Mouse (Mus musculus) heart, adult 2 months (tissue): ENCODE results near the gene Ankrd53. TPM values are rescaled to one million over a fixed set of nuclear protein-coding genes. Genes with fewer than 3 reads are reported as not detected.
A peak's percentile ranks its signal among the peaks of the same experiment; 100 is the strongest.
"Not testable (repeated sequence)": the region's sequence is repeated elsewhere in the genome, so short reads cannot be mapped to it uniquely, and the experiment has no call there.

Source experiments
- DNase-seq, 2 experiments: peaks; one replicate each; pipeline ENCODE4 v3.0.0; 2021
- H3K27ac ChIP-seq: fragments of 200-600 bp; 2 replicates; pipeline ENCODE4 v1.8.1; 2022
- H3K27me3 ChIP-seq: fragments of 200-500 bp; 2 replicates; pipeline ENCODE4 v1.6.1; 2012; ENCODE audit warnings: mild to moderate bottlenecking, low read length, inconsistent platforms, mixed read lengths; ENCODE audit not compliant: control insufficient read depth, insufficient read depth
- H3K36me3 ChIP-seq: fragments of 200-500 bp; 2 replicates; pipeline ENCODE4 v1.6.1; 2012; ENCODE audit warnings: low read length, inconsistent platforms; ENCODE audit not compliant: control insufficient read depth, insufficient read depth
- H3K4me1 ChIP-seq: fragments of 200-500 bp; 2 replicates; pipeline ENCODE4 v1.6.1; 2011; ENCODE audit warnings: low read length; ENCODE audit not compliant: control insufficient read depth, insufficient read depth
- H3K4me3 ChIP-seq: fragments of 200-600 bp; 2 replicates; pipeline ENCODE4 v1.8.1; 2022
- H3K79me2 ChIP-seq: fragments of 200-500 bp; replicated peaks from 2 replicates; pipeline ENCODE4 v1.6.1; 2012; ENCODE audit warnings: mild to moderate bottlenecking, inconsistent platforms, low read length, moderate library complexity, mixed read lengths; ENCODE audit not compliant: control insufficient read depth, insufficient read depth
- H3K9ac ChIP-seq: fragments of 200-500 bp; 2 replicates; pipeline ENCODE4 v1.6.1; 2012; ENCODE audit warnings: low read depth, mild to moderate bottlenecking, control low read depth, inconsistent platforms, low read length, mixed read lengths
- CTCF ChIP-seq: fragments of 200-600 bp; IDR thresholded peaks from 2 replicates; pipeline ENCODE4 v1.8.1; 2022; ENCODE audit warnings: antibody characterized with exemption, mild to moderate bottlenecking, moderate library complexity
- EP300 ChIP-seq: fragments of 200-500 bp; IDR thresholded peaks from 2 replicates; pipeline ENCODE4 v1.6.1; 2011; ENCODE audit warnings: low read depth, low read length, control low read depth; ENCODE audit not compliant: insufficient read depth
- POLR2A ChIP-seq: fragments of 200-500 bp; IDR thresholded peaks from 2 replicates; pipeline ENCODE4 v1.6.1; 2011; ENCODE audit warnings: mild to moderate bottlenecking, low read depth, low read length, control low read depth; ENCODE audit not compliant: insufficient read depth
- WGBS: fragments of 180-500 bp; shearing (Covaris S2); methylation state at CpG from one replicate; pipeline ENCODE4 v1.1.7; 2018; 5-methylcytosine and 5-hydroxymethylcytosine counted together
- intact Hi-C: fragments of 180-260 bp; cut with DNase I; formaldehyde crosslinking; loops from one replicate; pipeline ENCODE4 v1.15.1; 2025
- polyA plus RNA-seq: library from polyadenylated mRNA; depleted of rRNA; stranded (reverse); fragments of >200 nt; gene quantifications from 2 replicates; pipeline ENCODE4 v1.2.3, GENCODE M21; 2012
- total RNA-seq, 2 experiments: library from RNA; stranded (reverse); gene quantifications; 2 replicates each; pipeline ENCODE4 v1.2.3; 2021

Gene Ankrd53
- total and polyA plus RNA-seq, 3 experiments: 0.12 TPM; not detected in 2

GRCm38 (mm10) chr6:83788554-83788953, 26.1 kb downstream of the Ankrd53 start:
- H3K9ac ChIP-seq: no peak overlapping the region
- H3K4me1 ChIP-seq: no peaks in the 10 kb centered on the region
- no peak for TF ChIP-seq EP300
- TF ChIP-seq POLR2A: no peak
- TF ChIP-seq CTCF: no peak
- no peaks in the 10 kb centered on the region for H3K36me3 ChIP-seq
- no peaks in the 10 kb centered on the region for H3K27me3 ChIP-seq
- no peak overlapping the region for H3K27ac ChIP-seq
- no peak overlapping the region for H3K4me3 ChIP-seq
- no peak for DNase-seq
- WGBS: 91% methylated on average over 7 of the region's 7 CpGs
- H3K79me2 ChIP-seq: no peaks in the 10 kb centered on the region
- intact Hi-C loops: no loop called here

- intact Hi-C loops, H3K27me3 ChIP-seq, H3K4me1 ChIP-seq, H3K36me3 ChIP-seq, H3K79me2 ChIP-seq, DNase-seq, H3K9ac ChIP-seq, H3K4me3 ChIP-seq, H3K27ac ChIP-seq: not testable (repeated sequence)
- WGBS: 75% methylated on average over 5 of the region's 5 CpGs
Observed at GRCm38 (mm10) chr6:83790533-83790932, 28.1 kb downstream of the Ankrd53 start.

GRCm38 (mm10) chr6:83791251-83791890, 28.9 kb downstream of the Ankrd53 start:
- Histone ChIP-seq H3K27ac (no peak overlapping the region), H3K4me1 (no peaks in the 10 kb centered on the region; the same call in 1 of the 2 replicates), H3K4me3 (no peak overlapping the region), H3K79me2 (no peaks in the 10 kb centered on the region), H3K36me3 (no peaks in the 10 kb centered on the region), H3K27me3 (no peaks in the 10 kb centered on the region), H3K9ac (no peak overlapping the region)
- WGBS: 36% methylated on average over 4 of the region's 4 CpGs
- intact Hi-C loops: no loop called here
- DNase-seq: no peak
- TF ChIP-seq CTCF (no peak), POLR2A (no peak), EP300 (no peak)

- H3K27ac ChIP-seq: peak within 1 kb of the TSS; percentile 98
- TF ChIP-seq POLR2A (peak; percentile 86), EP300 (no peak)
- H3K4me1 ChIP-seq: no peaks in the 10 kb centered on the region; the same call in 1 of the 2 replicates
- H3K79me2 ChIP-seq: no peaks in the 10 kb centered on the region
- H3K9ac ChIP-seq: peak within 1 kb of the TSS; percentile 75
- WGBS: under 1% methylated on average over 43 of the region's 43 CpGs
- peak within 1 kb of the TSS; percentile 72 for H3K4me3 ChIP-seq
- peak; percentile 94 to 95 for DNase-seq
- intact Hi-C loops: loop anchor here (2.0 kb wide), 2 partner anchors 16 to 36 kb away; partner anchors contain the start of gene Paip2b
- H3K27me3 ChIP-seq: no peaks in the 10 kb centered on the region
- H3K36me3 ChIP-seq: no peaks in the 10 kb centered on the region
Observed at GRCm38 (mm10) chr6:83794760-83795296, 32.4 kb downstream of the Ankrd53 start, which contains the start of gene Nagk. Gene Nagk, plus strand, starts transcription at chr6:83794982.

GRCm38 (mm10) chr6:83795492-83795900, 33.1 kb downstream of the Ankrd53 start:
- Histone ChIP-seq H3K27me3 (no peaks in the 10 kb centered on the region), H3K4me3 (peak overlapping the region; percentile 72), H3K27ac (peak overlapping the region; percentile 98), H3K9ac (peak overlapping the region; percentile 75), H3K79me2 (no peaks in the 10 kb centered on the region), H3K36me3 (no peaks in the 10 kb centered on the region), H3K4me1 (no peaks in the 10 kb centered on the region; the same call in 1 of the 2 replicates)
- TF ChIP-seq CTCF (no peak), POLR2A (no peak), EP300 (no peak)
- peak in 1 of 2 experiments; percentile 50 for DNase-seq
- WGBS: under 1% methylated on average over 13 of the region's 13 CpGs
- intact Hi-C loops: loop anchor here (2.0 kb wide), 2 partner anchors 17 to 35 kb away; partner anchors contain the start of gene Paip2b

GRCm38 (mm10) chr6:83796686-83797085, 34.2 kb downstream of the Ankrd53 start:
- intact Hi-C loops: no loop called here
- H3K4me1 ChIP-seq: no peaks in the 10 kb centered on the region; the same call in 1 of the 2 replicates
- H3K27me3 ChIP-seq: no peaks in the 10 kb centered on the region
- no peaks in the 10 kb centered on the region for H3K36me3 ChIP-seq
- H3K9ac ChIP-seq: no peak overlapping the region
- no peaks in the 10 kb centered on the region for H3K79me2 ChIP-seq
- no peak for DNase-seq
- no peak overlapping the region for H3K4me3 ChIP-seq
- WGBS: 65% methylated on average over 3 of the region's 3 CpGs
- H3K27ac ChIP-seq: no peak overlapping the region
- TF ChIP-seq EP300: no peak
- no peak for TF ChIP-seq POLR2A
- no peak for TF ChIP-seq CTCF
